Mouse (Mus musculus) thymus, postnatal 0 days (tissue): ENCODE data around the gene Prm1. TPM values are rescaled to one million over a fixed set of nuclear protein-coding genes. Genes with fewer than 3 reads are reported as not detected.
"Not testable (repeated sequence)": the region's sequence is repeated elsewhere in the genome, so short reads cannot be mapped to it uniquely, and the experiment has no call there.

Experiments
- DNase-seq: peaks from one replicate; pipeline ENCODE4 v3.0.0-alpha.2; 2015; ENCODE audit warnings: low spot score
- polyA plus RNA-seq: library from polyadenylated mRNA; unstranded; fragments of >200 nt; fragmentation: Nextera tagmentation; extraction: Ambion mirVana; gene quantifications from 2 replicates; pipeline ENCODE4 v1.2.1, GENCODE M21; 2015

Prm1 gene
- polyA plus RNA-seq, result 1.4 and 2.1 TPM in 2 replicates

DNA sequence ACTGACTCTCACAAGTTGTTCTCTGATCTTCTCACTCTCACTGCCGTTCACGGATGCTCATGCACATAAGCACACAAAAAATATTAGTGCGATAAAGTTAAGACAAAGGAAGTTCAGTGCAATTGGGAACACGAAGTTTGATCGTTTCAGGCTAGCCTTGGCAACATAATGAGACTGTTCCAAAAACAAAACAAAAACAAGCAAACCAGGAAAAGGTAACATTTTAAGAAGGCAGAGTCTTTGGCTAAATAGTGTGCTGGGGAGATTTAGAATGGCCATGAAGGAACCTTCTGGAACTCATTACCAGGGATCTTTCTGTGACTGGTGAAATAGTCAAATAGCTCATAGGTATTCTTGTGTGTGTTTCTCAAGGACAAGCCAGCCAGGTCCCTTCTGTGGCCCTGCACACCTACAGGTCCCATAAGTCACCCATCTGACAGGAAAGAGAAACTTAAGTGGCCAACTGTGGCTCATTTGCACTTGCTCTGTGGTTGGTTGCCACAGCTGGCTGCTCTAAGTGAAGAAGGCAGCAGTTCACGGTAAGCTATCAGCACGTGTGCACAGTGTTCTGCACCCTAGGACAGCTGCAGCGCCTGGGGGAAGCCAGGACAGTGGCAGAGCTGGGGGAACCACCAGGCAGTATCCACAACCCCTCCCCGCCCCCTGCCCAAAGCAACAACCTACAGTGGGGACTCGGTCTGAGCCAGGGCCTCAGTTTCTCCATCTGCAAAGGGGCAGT lies at the start of gene Prm1:
Gene Prm1, minus strand, starts transcription at position 51 of the 739 bp plus-strand sequence.
- peak; percentile 87 for DNase-seq

DNA sequence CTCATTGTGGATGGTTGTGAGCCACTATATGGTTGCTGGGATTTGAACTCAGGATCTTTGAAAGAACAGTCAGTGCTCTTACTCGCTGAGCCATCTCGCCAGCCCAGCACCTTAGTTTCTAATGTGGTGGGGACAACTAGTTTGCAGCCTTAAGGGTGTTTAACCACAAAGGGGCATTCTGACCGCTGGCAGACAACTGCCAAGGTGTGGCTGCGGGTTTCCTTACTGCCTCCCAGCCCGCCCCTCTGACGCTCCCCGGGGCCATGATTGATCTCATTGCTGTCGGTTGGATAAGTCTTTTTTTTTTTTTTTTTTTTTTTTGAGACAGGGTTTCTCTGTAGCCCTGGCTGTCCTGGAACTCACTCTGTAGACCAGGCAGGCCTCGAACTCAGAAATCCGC lies 46.6 kb upstream of the Prm1 start:
- not testable (repeated sequence) for DNase-seq

DNA sequence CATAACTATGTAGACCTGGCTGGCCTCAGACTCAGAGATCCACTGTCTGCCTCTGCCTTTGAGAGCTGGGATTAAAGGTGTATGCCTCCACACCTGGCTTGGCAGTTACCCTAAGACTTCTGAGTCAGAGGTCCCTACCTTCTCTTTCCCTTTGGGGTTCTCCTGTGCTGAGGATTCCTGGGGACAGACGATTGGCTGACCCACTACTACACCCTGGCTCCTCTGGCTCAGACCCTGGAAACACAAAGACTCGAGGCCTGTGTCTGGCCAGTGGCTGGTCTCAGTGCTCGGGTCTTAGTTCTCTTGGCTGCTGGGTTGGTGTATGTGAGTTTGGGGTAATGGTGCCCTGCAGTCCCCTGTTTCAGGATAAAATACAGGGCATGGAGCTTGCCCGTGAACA lies 45.3 kb upstream of the Prm1 start:
- DNase-seq, result no peak

DNA sequence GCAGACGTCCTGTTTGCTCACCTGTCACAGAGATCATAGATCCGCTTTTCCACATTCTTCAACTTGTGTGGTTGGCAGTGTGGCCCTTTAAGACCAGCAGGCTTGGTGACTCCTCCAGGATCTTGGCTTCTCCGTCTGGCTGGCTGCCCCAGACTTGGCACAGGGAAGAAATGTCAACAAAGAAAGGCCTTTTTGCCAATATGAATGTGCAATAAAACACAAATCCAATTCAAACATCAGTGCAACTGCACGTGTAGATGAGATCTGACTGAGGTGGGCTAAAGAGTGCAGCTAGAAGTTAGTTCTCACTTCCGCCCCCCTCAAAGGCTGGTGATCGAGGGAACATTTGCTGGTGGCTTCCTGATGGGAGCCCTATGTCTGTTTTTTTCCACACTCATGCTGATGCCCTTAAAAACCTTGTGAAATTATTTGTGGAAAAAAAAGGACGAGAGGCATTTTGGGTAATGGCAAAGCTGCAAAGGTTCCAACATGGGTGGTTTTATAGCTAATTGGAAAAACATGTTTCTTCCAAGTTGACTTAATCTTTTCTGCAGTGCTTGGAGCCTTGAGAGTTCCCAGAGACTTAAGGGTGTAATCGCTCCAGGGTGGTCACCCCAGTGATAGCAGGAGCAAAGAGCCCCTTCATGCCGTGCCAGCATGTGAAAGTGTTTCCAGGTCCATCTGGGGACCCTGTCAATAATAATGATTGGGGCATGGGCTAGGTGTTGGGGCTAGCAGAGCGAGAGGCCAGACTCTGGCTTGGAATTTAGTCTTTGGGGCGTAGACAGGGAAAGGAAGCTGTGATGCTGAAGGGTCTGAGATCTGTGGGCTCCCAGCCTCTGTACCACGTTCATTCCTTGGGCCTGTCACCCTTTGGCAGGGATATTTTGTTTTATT lies 44.6 kb upstream of the Prm1 start:
- peak; percentile 47 for DNase-seq

DNA sequence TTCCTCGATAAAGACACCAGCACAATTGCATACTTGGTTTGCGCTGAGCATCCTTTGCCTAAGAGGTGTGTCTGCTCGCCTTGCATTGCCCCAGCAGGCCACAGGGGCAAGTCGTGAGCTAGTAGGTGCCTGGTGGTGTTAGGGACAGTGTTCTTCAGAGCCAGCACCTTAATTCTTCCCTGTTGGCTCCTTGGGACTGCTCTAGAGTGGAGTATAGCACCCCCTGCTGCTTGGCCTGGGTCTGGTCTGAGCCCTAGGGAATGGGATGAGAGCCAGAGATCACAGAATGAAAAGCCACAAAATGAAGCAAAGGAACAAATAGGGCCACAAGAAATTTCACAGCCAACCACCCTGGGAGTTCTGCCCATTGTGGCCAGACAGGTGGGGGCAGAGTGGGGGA lies 40.9 kb upstream of the Prm1 start:
- DNase-seq, result peak; percentile 71

DNA sequence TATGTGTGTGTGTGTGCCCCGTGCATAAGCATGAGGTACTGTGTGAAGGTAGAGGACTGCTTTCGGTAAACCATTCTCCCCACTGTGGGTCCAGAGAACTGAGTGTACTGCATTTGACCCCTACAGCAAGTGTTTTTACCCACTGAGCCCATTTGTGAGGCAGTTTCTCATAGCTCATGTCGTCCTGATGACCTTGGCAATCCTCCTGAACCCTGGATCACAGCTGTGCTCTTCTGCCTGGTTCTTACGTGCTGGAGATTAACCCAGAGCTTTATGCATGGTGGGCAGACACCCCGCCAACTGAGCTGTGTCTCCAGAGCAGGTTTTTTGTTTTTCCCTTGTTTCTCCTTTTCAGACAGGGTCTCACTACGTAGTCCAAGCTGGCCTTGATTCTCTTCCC lies 40.3 kb upstream of the Prm1 start:
- DNase-seq, result no peak

DNA sequence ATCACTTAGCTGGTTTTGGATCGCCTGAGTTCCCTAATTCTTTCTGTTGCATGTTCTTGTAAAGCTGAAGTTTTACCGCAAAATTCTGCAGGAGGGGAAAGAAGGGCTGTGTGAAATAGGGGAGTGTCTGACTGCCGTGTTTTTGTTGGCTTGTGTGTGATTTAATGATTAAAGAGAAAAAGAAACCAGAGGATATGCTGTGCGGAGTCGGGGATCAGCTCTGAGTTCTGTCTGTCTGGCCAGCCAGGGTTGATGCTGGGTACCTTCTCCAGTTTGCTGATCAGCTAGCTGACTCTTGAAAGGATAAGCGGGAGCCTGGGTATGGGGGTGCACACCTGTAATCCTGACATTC lies 38.7 kb upstream of the Prm1 start:
- no peak for DNase-seq

DNA sequence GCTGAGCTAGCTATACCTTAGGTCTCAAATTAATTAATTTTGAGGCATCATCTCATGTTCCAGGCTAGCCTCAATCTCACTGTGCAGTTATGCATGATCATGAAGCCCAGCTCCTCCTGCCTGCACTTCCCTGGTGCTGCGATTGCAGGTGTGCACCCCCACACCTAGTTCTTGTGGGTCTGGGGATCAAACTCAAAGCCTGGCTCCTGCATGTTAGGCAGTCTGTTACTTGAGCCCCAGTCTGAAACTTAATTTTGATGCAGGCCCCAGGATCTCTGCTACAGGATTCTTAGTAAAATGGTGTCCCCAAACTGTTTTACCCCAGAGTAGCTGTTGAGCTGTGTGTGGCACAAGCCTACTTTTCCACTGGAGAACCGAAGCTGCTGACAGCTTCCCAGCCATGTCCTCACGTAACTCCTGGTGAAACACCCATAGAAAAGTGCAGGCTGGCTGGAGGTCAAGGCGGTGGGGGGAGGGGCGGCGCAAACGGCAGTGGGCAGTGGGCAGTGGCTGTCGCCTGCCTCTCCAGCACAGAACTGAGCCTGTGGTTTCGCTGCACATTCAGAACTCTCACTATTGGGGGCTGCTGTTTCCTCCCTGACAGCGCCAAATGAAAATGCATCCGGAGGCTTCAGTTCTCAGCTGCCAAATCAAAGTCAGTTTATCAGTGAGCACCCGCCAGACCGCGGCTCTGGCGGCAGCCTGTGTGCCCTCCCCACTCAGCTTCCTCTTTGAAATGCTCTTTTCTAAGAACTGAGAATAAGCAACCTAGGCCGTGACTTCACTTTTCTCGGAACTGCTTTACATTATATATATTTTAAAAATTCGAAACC lies 38.1 kb upstream of the Prm1 start:
- peak; percentile 93 for DNase-seq

DNA sequence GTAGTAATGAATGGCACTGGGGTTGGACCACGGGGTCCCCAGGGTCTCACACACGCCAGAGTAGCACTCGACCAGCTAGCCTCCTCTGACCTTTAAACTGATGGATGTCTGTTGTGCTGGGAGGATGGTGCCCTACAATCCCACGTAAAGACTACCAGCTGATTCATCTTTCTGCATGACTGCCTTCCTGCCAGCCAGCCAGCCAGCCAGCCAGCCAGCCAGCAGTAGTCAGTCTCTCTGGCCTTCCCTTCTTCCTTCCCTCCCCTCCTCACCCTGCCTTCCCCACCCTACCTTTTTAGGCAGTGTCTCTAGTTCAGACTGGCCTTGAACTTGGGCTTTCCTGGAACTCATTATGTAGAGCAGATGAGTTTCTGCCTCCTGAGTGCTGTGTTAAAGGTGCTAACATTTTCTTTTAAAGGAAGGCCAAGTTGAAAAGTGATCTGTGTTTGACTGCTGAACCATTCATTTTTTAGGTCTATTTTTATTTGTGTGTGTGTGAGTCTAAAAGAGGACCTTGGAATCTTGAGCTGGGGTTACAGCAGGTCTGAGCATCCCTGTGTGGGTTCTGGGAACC lies 36.7 kb upstream of the Prm1 start:
- no peak for DNase-seq

DNA sequence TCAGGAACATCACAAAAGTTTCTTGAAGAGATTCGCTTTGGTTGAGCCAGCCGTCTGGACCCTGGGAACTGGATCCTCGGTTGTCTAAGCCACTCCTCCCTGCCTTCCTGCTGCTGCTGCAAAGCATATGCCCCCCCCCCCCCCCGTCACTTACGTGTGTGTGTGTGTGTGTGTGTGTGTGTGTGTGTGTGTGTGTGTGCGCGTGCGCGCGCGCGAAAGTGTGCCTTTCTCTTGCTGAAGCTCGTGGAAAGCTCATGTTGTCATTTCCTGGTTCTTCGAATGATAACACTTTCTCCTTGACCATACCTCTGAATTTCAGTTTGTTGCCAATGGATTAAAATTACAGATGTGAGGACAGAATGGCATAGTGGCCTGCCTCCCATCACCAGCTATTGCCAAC lies 34.4 kb upstream of the Prm1 start:
- DNase-seq, result no peak

DNA sequence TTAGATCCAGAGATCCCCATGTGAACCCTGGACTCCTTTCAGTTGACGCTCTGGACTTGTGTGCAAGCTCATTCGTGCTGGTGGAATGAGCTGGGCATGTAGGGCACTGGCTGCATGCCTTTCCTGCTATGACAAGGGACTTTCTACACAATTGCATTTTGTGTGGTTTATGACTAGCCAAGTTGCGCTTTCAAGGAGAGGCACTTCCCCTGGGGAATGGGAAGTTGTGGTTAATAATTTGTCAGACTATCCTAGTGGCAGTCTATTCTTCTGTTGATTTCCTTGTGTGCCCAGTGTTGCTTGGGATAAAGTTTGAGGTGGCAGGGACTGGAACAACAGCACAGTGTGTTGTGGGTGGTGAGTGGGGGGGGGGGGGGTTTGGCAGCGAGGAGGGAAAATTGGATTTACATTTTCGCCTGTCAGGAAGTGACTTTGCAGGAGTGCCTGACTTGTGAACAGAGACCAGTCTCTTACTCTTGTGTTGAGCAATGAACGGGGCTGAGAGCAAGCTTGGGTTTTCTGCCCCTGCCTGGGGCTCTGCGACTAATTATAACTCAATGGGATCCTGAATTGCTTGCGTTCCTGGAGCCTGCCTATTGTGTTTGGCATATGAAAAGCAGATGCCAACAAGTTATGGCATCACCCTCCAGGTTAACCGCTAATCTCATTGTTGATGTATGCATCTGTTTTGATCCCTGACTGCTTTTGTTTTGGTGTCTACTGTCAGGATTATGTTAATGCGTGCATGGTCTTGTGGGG lies 33.0 kb upstream of the Prm1 start:
- DNase-seq, result no peak

DNA sequence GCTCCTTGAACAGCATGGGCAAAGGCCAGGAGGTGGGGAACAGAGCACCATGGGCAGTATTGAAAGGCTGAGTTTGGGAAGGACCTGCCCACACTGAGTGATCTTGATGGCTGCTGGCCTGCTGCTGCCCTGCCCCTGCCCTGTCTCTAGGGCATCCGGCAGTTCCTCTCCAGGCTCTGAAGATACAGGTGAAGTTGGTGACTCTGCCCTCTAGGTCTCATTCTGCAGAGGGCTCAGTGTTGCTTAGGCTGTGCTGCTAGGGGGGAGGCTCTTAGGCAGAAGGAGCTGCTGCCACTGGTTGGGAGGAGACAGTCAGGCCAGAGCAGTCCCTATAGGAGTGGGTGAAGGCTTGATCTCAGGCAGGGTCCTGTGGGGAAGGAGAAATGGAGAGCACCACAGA lies 32.3 kb upstream of the Prm1 start:
- DNase-seq, result peak; percentile 74

DNA sequence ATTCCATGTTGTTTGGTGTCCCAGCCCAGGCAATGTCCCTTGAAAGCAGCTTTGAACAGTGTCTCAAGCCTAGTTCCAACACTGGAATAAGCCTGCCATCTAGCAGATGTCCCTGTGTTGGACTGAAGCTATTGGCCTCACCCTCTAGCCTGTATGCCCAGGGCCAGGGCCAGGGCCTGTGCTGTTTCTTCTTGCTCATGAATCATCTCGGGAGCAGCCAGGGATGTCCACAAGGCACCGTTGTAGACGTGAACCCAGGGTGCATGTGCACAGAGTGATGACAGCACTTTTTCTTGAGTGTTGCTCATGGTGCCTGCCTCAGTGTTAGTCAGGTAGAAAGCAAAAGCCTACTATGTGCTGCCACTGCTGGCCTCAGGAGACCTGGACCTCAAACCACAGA lies 31.6 kb upstream of the Prm1 start:
- DNase-seq, result no peak

DNA sequence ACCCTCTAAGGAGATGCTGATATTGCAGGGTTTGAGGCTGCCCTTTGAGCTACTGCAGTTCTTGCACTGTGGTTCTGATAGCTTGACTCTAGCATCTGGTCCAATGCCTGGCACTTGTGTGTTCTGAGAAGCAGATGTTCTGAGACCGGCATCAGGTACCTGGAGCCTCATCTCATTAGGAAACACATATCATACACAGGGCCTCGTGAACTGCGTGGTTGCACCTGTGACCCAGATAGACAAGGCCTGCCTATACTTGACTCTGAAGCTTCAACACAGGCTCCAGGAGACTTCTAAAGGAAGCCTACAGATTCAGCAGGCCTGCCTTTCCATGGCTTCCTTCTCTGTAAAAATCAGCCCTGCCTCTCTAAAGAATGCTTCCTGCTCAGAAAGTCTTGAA lies 30.7 kb upstream of the Prm1 start:
- DNase-seq, result peak; percentile 91

DNA sequence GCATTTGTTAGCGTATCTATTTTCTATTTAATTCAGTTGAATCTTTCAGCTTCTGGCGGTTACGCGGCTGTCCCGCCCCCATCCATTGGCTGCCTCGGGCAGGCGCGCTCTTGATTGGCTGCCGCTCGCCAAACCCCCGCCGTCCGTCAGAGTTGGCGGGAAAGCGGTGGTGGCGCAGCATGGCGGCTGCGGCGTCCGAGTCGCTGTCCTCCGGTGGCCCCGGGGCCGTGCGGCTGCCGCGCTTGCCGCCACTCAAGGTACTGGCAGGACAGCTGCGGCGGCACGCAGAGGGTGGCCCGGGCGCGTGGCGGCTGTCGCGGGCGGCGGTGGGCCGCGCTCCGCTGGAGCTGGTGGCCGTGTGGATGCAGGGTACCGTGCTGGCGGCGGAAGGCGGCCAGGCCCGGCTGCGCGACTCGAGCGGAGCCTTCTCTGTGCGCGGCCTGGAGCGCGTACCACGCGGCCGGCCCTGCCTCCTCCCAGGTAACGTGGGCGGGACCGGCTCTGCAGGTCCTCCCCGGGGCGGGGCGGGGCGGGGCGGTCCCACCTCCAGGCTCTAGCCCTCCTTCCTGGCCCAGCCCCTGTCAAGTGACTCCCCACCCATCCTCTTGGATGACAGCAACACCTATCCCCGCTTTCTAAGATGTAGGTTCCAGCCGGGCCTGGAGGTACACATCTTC lies 29.4 kb upstream of the Prm1 start, which contains the start of gene Rmi2:
Gene Rmi2, plus strand, starts transcription at position 149 of the 677 bp plus-strand sequence.
- DNase-seq, result peak; percentile 93

DNA sequence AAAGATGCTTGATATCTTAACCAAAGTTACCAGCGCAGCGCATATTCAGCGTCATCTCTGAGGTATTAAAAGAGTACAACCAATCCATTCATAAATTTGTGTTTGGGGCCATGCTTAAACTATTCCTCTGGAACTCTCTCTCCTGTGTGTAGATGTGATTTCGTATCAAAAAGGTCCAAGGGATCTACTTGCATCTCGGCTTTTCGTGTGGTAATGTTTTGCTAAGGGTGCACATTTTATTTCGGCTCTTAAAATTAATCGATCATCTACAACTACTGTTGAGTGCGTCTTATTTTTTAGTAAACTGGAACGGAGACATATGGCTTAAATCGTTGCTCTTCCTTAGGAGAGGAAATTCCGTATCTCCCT lies 28.9 kb upstream of the Prm1 start:
- DNase-seq, result no peak

DNA sequence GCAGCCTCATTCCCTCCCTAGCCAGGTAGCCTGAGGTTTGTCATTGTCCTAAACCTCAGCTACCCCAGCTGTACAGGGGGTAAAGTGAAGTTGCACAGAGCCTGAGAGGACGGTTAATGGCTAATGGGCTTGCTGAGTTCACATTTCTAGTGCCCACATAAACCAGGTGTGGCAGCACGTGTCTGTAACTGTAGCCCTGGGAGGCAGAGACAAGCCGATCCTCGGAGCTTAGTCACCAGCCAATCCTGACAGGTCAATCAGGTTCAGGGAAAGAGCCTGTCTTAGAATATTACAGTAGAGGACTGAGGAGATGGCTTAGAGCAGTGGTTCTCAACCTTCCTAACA lies 22.8 kb upstream of the Prm1 start:
- peak; percentile 53 for DNase-seq

DNA sequence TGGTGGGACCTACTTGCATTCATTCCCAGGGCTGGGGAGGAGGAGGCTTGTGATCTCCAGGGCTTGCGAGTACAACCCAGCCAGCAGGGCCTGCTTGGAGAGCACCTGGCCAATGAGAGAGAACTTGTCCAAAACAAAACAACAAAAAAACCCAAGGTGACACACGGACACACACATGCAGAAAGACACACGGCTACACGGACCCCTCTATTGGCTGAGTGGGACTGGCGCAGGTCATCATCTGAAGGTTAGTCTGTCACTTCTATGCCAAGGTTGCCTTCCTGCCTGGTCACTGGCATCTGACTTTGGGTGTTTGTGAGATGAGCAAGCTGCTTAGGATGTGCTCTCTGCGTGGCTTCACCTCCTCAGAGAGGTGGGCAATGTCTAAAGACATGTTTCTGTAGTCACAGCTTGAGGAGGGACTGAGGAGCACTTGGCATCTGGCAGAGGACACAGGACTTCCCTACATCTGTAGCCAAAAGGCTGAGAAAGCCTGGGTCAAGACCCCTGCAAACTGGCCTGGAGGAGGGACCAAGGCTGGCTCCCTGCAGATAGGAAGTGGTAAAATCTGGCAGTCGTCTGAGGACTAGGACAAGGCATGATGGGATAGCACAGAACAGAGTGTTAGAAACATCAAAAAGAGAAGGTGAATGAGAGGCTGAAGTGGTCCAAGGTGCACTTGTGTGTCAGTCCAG lies 22.3 kb upstream of the Prm1 start:
- DNase-seq, result peak; percentile 73

DNA sequence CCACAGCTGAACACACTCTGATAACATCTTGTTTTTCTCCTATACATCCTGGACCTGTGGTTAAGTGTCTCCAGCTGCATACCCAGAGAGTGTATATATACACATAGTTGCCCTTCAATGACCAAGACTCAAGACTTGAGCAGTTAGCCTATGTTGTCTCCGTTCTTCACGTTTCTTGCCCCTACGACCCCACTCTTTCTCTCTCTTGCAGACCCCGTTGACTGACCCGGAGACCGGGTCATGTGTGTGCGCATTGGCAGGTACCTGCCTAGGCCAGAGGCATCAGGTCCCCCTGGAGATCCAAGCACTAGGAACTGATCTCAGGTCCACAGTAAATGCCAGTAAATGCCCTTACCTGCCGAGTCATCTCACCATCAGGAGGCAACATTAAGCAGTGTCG lies 21.6 kb upstream of the Prm1 start:
- peak; percentile 86 for DNase-seq

DNA sequence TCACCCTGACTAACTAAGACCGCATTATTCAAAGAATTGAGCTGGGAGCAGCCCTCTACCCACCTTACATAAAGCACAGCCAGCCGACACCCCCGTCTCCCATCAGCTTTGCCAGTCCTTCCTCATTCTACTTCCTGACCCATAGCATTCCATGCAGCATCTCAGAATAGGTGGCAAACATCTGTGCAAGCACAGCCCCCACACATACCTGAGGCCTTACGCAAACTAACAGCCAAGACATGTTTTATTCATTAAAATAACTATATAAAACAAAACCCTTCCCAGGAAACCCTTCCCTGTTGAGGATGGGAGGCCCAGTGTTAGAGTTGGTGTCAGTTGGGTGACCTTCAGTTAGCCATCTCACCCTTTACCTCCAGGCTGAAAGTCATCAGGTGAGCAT lies 20.2 kb upstream of the Prm1 start:
- no peak for DNase-seq
